Mouse (Mus musculus): Measurements from ENCODE around the gene Cyp2d40.

The Cyp2d40 gene

DNA sequence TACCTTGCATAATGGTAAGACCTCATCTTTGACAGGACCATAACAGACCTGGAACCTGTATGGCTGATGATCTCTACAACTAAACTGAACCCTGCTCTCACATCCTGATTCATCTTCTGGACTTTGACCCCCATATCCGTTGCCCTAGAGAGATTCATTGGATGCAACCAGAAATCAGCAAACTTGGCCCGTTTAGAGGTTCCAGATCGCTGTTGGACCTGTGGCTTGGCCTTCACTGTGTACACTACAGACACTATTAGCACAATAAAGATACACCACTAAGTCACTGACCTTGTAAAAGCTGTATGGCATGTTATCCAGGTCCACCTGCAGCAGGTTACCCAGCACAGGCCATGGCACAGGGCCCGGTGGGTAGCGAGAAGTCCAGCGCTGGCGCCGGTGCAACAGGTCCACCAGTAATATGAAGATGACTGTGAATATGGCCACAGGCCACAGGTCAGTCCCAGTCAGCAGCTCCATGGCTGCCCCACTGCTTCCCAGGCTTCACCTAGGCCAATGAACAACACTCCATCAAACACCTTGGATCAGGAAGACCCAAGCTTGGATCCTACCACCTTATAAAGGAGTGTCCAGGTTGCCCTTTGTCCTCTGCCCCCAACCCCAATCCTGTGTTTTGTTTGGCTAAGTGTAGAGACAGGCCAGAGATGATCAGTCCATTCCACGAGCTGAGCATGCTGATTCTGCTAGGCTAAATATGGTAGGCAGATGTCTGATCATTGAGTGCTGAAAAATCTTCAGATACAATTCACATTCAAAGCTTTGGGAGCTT is at the start of gene Cyp2d40:
Cyp2d40 (minus strand) TSS at position 553 of the 790 bp plus-strand sequence.
- 0 out of 2 replicates have a peak, but pooled peaks have one; percentile 6 for TF ChIP-seq GATA4 (IDR thresholded peaks at IDR 0.05; ENCODE audit: insufficient replicate concordance, low read length)

DNA sequence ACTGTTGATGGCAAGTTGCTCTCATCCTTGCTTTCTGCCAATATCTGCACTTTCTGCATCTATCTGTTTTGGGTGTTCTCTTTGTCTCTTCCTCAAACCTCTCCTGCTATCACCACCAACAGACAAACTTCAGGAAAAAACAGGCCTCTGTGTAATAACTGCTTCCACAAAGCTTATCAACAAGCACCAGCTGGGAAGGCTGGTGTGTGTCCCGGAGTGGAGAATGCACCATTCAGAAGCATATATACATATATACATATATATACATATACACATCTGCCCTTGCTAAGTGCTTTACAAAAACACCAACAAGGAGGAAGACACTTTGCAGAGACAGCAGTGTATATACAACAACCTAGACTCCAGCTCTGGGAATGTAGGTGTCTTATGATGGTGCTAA is 46.6 kb upstream of the Cyp2d40 start:
- TF ChIP-seq GATA4 (IDR thresholded peaks at IDR 0.05; ENCODE audit: insufficient replicate concordance, low read length) = no peak

- TF ChIP-seq GATA4 (IDR thresholded peaks at IDR 0.05; ENCODE audit: insufficient replicate concordance, low read length) = no peak
Measured at GRCm38 (mm10) chr15:82809511-82809910, 45.5 kb upstream of the Cyp2d40 start.

DNA sequence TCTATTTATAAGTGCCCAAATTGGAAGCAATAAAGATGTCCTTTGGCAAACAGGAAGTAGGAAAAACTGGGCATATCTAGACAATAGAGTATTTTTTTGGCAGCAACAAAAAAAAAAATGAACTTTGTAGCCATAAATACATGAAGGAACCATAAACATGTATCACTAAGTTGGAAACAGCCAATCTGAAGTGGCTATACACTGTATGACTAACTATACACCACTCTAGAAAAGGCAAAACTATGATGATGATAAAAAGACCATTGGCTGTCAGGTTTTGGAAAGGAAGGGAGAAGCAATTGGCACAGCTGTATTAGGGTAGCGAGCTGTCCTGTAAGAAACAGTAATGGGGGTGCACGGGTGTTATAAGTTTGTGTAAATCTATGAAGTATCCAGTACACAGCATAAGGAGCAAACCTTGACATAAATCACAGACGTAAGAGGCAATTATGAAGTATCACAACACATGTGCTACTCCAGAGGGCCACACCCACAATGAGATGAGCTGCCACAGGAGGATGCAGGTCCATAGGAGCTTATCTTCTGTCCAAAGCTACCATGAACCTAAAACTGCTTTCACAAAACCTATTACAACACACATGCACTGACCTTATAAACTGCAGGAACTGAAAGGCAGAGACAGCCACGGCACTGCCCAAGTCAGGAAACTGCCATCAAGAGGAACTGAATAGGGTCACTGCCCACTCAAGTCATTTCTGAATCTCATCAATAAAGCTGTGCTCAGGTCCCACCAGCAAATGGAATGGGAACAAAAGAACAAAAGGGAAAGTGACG is 43.2 kb upstream of the Cyp2d40 start:
- no peak for TF ChIP-seq GATA4 (IDR thresholded peaks at IDR 0.05; ENCODE audit: insufficient replicate concordance, low read length)

DNA sequence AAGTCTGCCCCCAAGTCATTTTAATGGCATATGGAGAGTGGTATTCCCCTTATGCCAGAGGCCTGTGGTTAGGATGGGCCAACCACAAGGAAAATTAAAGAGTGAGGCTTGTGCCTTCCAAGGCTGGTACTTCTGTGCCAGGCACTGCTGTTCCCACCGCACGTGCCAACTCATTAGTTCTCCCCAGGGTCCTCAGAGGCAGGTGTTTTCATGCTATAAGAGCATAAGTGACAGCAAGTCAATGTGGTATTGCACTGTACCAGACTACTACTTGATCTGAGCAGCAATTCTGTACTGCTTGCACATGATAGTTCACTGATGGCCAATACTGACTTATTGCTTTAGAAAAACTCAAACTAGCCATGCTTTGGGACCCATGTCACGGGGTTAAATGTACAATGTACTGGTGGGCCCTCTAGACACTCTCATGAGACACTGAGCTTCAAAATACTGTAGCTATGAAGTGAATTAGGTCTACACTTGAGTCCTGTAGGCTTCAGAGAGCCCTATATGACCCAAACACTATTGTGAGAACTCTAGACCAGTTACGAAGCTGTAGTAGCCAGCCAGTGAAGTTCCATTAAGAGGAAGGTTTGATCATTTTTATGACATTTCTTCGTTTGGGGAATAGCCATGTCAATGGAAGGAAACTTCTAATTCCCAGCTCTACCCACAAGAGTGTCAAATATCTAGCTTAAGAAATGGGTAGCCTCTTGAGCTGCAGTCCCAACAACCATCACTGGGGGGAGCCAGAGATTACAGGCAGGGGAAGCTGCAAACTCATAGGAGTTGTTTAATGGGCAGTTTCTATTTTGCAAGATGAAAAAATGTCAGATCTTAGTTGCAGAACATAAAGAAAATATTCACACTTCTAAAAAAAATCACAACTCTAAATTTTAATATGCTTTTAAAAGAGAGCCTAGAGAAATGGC is 41.0 kb upstream of the Cyp2d40 start:
- TF ChIP-seq GATA4 (IDR thresholded peaks at IDR 0.05; ENCODE audit: insufficient replicate concordance, low read length) = no peak

DNA sequence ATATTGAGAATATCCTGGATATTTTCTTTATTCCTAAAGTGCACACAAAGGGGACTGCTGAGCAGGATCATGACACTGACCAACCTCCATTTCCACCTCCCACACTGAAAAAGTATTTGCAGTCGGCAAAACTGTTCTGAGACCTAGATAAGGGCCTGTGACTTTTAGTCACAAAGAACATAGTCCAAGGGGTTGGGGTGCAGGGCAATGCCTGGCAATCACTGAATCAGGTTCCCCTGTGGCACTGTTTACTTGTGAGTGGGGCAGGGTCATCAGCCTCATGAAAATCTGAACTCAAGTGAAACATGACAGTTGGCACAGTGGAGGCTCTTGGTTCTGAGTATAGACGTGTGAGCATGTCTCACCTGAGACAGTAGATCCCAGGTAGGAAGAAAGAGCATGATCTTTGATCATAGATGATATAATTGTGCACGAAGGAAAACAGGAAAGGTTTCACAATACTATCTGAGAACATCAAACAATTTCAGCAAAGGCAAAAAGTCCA is 32.0 kb upstream of the Cyp2d40 start:
- peak; percentile 78; the same call in 1 of the 2 replicates for TF ChIP-seq GATA4 (IDR thresholded peaks at IDR 0.05; ENCODE audit: insufficient replicate concordance, low read length)

GRCm38 (mm10) chr15:82794277-82794676 is 30.3 kb upstream of the Cyp2d40 start, which contains the start of gene Cyp2d26:
Gene Cyp2d26 (minus strand): TSS chr15:82794294.
- TF ChIP-seq GATA4 (IDR thresholded peaks at IDR 0.05; ENCODE audit: insufficient replicate concordance, low read length) = peak; percentile 75; the same call in 1 of the 2 replicates

- TF ChIP-seq GATA4 (IDR thresholded peaks at IDR 0.05; ENCODE audit: insufficient replicate concordance, low read length) = no peak
Measured at GRCm38 (mm10) chr15:82793868-82794267, 29.9 kb upstream of the Cyp2d40 start.

DNA sequence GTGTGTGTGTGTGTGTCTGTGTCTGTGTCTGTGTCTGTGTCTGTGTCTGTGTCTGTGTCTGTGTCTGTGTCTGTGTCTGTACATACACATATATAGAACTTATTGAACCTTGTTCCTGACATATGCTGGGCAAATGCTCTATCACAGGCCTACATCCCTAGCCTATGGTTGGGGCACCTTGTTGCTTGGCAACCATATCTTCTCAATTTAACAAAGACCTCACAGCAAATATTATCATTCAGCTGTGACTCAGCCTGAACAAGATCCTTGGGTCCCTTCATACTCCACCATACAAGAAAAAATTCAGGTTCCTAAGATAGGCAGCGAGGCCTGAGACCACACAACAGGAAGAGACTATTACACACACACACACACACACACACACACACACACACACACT is 29.5 kb upstream of the Cyp2d40 start:
- no peak for TF ChIP-seq GATA4 (IDR thresholded peaks at IDR 0.05; ENCODE audit: insufficient replicate concordance, low read length)

- TF ChIP-seq GATA4 (IDR thresholded peaks at IDR 0.05; ENCODE audit: insufficient replicate concordance, low read length) = no peak
Measured at GRCm38 (mm10) chr15:82792566-82792965, 28.6 kb upstream of the Cyp2d40 start.

- TF ChIP-seq GATA4 (IDR thresholded peaks at IDR 0.05; ENCODE audit: insufficient replicate concordance, low read length) = no peak
Measured at GRCm38 (mm10) chr15:82784581-82784980, 20.6 kb upstream of the Cyp2d40 start.

GRCm38 (mm10) chr15:82783800-82784199 is 19.8 kb upstream of the Cyp2d40 start:
- TF ChIP-seq GATA4 (IDR thresholded peaks at IDR 0.05; ENCODE audit: insufficient replicate concordance, low read length) = no peak

DNA sequence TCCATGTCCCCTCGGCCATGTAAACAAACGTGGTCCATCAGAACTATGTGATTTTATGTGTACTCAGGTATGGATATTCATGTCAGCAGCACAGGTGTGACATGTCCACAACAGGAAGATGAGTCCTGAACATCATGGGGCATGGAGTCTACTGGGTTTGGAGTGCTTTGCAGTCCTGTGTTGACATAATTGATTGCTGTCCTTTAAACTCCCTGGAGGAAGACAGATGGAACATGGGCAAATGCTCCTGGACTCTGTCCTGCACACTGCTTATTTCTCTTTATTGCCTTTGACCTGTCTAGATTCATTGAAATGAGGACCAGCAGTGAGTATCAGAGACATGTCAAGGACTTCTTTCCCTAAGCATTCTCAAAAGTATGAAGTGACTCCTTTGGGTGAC is 2.0 kb upstream of the Cyp2d40 start:
- no peak for TF ChIP-seq GATA4 (IDR thresholded peaks at IDR 0.05; ENCODE audit: insufficient replicate concordance, low read length)

DNA sequence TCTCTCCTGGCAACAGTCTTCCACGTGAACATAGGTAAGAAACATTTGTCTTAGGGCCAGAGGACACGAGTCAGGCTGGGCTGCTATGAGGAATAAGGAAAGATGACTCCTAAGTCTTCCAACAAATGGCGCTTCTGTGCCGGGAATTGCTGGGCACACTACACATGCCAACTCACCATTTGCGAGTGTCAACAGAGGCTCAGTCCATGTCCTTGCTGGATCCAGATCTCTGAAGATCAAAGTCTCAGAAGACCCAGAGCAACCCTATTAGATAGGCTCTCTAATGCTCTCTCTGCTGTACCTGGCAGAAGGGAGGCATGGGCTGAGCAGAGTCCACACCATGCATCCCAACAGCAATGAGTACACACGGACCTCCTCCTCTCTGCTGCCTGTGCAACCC is 898 bp upstream of the Cyp2d40 start:
- no peak for TF ChIP-seq GATA4 (IDR thresholded peaks at IDR 0.05; ENCODE audit: insufficient replicate concordance, low read length)

GRCm38 (mm10) chr15:82748141-82748540 is 15.8 kb downstream of the Cyp2d40 start:
- no peak for TF ChIP-seq GATA4 (IDR thresholded peaks at IDR 0.05; ENCODE audit: insufficient replicate concordance, low read length)
